Mouse (Mus musculus) testis, postnatal 14 days (tissue): ENCODE data around the gene Hist1h4h.
"Not testable (repeated sequence)": the region's sequence is repeated elsewhere in the genome, so short reads cannot be mapped to it uniquely, and the experiment has no call there.

Source experiments
- DNase-seq: peaks from one replicate; pipeline ENCODE4 v3.0.0; 2021; ENCODE audit warnings: low spot score

Gene Hist1h4h

DNA sequence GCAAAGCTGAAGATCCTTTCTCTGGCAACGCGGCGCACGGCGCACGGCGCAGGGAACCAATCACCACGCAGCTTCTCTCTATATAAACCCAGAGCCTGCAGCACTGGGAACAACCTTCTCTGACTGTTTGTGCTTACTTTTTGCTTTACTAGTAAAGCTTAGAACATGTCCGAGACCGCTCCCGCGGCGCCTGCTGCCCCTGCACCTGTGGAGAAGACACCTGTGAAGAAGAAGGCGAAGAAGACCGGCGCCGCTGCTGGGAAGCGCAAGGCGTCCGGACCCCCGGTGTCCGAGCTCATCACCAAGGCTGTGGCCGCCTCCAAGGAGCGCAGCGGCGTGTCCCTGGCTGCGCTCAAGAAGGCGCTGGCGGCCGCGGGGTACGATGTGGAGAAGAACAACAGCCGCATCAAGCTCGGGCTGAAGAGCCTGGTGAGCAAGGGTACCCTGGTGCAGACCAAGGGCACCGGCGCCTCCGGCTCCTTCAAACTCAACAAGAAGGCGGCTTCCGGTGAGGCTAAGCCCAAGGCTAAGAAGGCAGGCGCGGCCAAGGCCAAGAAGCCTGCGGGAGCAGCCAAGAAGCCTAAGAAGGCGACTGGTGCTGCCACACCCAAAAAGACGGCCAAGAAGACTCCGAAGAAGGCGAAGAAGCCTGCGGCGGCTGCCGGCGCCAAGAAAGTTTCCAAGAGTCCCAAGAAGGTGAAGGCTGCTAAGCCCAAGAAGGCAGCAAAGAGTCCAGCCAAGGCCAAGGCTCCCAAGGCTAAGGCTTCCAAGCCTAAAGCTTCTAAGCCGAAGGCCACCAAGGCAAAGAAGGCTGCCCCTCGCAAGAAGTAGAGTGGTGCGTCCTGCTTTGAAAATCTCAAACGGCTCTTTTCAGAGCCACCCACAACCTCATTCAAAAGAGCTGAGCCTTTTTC is 24.3 kb downstream of the Hist1h4h start:
- DNase-seq, result peak; percentile 88

DNA sequence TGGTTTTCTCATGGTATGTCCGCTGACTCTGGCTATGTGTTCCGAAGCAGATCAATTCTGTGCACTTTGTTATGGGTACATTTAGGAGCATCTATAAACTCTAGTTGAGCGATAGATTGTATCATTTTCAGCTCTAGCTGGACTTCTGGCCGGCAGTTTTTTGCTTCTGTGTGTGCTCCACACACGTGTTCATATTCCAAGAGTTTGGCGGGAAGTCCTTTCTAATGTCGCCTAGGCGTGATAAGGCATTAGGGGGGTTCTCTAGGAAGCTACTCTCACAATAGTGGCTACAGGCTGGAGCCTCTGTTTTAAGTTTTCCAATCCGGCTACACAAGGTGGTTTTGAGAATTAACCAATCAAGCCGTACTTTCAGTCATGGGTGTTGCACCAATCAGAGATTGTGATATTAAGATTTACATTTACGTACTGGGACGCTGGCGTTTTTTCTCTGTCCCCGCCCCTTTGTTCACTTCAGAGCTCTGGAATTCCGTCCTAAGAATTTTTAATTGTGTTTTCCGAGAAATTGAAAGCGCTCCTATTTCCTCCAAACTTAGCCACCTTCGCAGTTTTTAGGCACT is 25.1 kb downstream of the Hist1h4h start:
- DNase-seq, result peak; percentile 71

DNA sequence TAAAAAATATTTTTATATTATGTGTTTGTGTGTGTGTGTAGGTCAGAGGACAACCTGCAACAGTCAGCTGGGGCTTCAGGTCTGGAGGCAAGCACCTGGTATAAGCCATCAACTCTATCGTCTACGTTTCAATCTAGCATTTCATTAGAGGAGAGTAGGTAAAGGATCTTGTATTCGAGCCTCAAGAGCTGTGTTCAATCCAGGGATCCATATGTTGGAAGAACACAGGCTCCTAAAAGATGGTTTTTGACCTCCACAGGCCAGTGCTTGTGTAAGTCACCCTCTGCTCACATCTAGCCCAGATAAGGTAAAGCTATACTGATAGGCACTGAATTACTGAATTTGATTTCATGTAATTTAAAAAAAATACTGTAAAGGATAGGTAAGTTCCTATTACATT is 26.1 kb downstream of the Hist1h4h start:
- DNase-seq, result no peak

DNA sequence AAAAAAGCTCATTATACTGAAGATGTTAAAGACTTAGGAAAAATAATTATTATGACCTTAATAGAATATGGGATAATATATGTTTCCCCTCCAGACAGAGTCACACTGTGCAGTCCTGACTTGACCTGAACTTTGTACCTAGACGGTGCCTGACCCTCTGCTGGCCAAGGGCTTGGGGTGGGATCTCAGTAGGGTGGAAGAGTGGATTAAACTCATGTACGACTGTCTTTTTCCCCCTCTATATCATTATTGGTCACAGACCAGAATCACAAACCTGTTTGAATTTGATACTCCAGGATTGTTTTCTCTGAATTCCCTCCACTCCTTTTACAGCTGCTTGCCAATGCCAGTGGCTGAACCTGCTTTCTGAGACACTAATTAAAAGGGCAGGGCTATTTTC is 29.8 kb downstream of the Hist1h4h start:
- DNase-seq, result not testable (repeated sequence)

DNA sequence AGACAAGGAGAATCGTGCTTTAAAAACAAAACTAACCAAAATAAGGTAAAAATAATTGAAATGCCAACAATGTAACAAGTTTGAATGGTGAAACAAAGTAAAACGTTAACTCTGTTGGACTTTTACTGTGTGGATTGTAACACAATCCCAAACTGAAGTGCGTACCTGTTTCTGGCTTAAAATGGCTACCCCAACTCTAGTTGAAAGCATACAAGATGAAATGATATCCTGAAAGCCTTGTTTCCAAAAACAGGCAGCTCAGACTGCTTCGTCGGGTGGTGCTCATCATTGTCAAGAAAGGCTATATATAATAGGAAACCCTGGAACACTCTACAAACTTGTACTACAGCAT is 30.7 kb downstream of the Hist1h4h start:
- DNase-seq, result not testable (repeated sequence)

DNA sequence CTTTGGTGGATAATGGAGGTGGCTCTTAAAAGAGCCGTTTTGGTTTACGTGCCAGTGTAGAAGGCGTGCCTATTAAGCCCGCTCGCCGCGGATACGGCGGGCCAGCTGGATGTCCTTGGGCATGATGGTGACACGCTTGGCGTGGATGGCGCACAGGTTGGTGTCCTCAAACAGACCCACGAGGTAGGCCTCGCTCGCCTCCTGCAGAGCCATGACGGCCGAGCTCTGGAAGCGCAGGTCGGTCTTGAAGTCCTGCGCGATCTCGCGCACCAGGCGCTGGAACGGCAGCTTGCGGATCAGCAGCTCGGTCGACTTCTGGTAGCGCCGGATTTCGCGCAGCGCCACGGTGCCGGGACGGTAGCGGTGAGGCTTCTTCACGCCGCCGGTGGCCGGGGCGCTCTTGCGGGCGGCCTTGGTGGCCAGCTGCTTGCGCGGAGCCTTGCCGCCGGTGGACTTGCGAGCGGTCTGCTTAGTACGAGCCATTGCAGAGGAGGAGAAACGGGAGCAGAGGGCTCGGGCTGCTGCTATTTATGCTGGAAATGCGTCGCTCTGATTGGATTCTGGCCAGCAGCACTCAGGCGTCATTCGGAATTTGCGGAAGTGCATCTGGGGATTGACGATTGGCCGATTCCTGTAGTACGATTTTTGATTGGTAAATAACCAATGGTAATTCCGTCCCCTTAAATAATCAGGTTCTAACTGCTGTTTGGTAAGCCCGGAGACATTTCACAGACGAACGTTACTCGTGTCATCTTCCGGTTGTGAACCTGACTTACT is 31.2 kb downstream of the Hist1h4h start, which contains the start of gene Hist1h3e:
Gene Hist1h3e (minus strand): TSS at position 487 of the 777 bp plus-strand sequence.
- peak; percentile 87 for DNase-seq

DNA sequence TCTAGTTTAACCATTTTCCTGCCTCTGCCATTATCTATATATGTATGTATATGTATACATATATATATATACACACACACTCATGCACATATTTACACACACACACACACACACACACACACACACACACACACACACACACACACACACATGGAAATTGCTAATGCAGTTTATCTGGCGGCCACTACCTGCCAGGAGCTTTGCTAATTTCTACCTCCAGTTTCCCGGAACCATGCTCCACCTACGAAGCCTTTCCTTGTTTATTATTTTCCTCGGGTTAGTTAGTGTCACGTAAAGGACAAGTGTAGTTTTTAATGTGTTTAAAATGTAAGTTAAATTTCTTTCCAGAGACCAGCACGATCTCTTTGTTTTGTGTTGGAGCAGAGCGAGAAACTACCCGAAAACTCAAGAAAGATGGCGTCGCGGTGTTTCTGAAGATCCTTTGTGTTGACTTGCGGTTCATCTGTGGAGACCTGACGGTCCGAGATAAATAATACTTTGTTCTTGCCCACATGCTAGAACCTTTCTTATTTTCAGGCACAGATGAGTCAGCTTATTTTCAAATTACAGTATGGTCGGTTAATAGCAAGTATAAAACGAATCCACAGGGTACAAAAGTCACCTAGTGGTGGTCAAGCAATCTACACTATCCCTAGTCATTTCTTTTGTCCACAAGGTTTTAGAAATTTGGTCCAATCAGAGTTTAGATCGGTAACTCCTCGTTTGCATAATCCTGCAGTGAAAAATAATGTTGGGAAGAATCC is 32.0 kb downstream of the Hist1h4h start:
- no peak for DNase-seq

DNA sequence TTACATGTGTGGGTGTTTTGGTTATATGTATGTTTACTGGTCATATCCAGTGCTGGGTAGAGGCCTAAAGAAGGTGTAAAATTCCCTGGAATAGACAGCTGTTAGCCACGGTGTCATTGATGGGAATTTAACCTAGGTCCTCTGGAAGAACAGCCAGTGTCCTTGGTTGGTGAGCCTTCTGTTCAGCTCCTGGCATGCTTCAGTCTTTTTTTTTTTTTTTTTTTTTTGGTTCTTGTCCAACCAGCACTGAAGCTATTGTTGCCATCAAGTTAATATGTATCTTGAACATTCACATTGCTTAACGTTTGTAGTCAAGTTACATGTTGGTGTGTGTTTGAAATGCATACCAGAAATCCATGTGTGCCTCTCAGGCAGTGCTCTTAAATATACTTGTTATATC is 33.6 kb downstream of the Hist1h4h start:
- DNase-seq, result no peak

DNA sequence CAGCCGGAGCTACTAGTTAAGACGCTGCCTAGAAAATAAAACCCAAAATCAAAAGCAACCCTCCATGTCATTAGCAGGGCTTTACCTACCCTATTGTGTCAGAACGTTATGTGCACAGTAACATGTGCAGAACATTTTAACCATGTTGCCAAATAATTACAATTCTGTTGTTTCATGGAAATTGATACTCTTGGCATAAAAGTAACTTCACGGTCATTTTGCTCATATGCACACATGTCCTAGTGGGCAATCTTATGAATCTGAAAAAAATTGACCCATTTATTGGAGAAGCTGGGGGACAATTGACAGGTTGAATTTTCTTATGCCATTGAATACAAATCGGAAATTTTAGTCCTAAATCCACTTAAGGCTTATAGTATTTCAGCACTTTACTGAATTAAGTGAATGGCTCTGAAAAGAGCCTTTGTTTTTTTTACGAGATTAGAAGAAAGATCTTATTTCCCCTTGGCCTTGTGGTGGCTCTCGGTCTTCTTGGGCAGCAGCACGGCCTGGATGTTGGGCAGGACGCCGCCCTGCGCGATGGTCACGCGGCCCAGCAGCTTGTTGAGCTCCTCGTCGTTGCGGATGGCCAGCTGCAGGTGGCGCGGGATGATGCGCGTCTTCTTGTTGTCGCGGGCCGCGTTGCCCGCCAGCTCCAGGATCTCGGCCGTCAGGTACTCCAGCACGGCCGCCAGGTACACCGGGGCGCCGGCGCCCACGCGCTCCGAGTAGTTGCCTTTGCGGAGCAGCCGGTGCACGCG is 39.6 kb downstream of the Hist1h4h start:
- DNase-seq, result not testable (repeated sequence)

DNA sequence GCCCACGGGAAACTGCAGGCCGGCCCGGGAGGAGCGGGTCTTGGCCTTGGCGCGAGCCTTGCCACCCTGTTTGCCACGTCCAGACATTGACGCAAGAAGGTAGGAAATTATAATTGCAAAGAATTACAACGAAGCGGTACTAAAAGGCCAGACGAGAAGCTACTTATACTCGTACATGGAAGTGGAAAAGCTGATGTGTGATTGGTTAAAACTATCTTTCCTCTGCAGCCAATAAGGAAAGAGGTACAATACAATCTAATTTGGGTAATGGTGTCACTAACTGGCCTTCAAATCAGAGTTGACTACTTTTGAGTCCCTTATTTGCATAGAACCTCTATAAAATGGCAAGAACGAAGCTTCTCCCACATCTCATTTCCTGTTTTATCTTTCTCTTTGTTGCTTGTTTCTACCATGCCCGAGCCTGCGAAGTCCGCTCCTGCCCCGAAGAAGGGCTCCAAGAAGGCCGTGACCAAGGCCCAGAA is 40.2 kb downstream of the Hist1h4h start, which contains the start of the genes Hist1h2ae and Hist1h2bg:
Gene Hist1h2ae (minus strand): TSS at position 199 of the 482 bp plus-strand sequence.
Gene Hist1h2bg (plus strand): TSS at position 375 of the 482 bp plus-strand sequence.
- peak; percentile 64 for DNase-seq

DNA sequence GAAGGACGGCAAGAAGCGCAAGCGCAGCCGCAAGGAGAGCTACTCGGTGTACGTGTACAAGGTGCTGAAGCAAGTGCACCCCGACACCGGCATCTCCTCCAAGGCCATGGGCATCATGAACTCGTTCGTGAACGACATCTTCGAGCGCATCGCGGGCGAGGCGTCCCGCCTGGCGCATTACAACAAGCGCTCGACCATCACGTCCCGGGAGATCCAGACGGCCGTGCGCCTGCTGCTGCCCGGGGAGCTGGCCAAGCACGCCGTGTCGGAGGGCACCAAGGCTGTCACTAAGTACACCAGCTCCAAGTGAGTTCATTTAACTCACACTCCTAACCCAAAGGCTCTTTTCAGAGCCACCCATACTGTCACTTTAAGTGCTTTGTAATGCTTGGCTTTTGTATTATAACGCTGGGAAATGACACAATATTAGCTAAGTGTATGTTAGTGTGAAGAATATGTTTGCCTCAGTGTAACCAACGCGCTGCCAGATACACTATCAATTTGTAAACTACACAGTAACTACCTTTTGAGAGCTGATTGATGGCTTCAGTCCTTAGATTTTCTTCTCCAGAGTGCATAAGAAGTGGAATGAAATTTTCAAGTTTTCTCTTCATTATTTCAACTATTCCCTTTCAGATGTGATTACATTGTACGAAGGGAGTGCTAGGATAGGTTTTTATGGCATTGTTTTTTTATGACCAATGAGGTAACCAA is 40.8 kb downstream of the Hist1h4h start:
- DNase-seq, result not testable (repeated sequence)

DNA sequence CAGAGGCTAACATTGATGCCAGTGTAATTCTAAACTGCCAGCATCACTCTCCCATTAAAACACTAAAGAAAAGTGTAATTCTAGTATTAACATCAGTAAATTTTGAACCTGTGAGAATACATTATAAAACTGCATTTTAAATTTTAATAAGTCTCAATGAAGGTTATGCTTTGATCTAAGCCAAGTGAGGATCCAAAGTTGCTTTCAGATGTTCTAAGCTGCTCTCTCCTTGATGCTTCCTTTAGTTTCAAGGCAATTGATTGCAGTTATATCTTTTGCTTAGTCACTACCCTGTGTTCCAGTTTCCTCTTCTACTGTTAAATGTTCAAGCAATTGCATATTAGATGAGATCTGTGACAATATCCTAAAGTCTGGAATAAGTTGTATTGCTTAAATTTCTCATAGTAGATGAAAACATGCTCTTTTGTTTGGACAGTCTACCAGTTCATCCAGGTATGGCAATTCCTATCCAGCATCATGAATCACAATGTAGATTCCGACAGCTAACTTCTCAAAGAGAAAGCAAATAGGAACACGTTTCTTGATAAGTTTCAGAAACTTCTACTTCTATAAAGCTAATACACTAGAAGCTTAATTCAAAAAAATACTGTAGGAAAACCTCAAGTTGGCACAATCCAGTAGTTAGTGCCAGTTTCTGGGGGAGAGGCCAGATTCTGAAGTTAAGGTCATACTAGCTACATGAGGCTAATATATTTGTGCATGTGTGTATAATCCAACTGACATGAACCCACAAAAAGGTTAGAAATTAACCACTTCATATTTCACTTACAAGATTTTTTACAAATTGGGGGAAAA is 41.6 kb downstream of the Hist1h4h start:
- DNase-seq, result no peak

DNA sequence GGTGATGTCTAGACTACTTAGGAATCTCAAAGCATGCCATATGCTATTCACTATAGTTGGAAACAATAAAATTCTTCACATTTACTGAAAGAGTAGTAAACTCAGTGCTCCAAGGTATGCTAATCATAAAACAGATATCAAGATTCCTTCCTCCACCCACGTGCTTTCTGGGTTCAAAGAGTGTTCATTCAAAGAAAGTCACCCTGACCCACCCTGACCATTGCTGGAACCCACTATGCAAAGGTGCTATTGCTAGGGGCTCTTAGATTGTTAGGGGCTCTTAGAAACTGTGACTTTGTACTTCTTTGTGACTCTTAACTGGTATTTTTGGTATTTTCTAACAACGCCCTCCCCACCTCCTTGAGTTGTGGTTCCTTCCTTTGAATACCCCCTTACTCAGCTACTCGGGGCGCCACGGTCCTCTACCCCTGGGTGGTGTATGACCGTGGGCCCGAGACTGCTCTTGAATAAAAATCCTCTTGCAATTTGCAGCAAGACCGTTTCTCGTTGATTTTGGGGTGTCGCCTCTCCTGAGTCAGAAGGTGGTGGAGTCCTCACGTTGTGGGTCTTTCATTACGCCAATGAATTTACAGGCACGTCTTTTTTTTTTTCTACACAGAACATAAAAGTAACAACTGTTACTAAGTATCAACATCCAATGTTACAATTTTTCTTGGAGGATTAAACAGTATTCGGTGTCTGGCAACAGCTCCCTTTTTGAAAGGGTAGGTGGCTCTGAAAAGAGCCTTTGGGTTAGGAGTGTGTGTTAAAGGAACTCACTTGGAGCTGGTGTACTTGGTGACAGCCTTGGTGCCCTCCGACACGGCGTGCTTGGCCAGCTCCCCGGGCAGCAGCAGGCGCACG is 42.4 kb downstream of the Hist1h4h start:
- peak; percentile 8 for DNase-seq

DNA sequence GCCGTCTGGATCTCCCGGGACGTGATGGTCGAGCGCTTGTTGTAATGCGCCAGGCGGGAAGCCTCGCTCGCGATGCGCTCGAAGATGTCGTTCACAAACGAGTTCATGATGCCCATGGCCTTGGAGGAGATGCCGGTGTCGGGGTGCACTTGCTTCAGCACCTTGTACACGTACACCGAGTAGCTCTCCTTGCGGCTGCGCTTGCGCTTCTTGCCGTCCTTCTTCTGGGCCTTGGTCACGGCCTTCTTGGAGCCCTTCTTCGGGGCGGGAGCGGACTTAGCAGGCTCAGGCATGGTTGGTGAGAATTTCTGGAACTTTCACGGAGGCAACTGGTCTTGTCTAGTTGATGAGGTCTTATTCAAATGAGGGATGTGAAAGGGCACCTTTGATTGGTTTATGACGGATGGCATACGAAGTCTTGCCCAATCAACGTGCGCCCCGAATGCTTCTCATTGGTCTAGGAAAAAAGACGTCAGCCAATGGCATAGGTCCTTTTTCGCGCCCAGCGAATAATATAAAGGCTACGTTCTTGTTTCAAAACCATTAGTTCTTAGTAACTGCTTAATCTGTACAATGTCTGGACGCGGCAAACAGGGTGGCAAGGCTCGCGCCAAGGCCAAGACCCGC is 43.2 kb downstream of the Hist1h4h start, which contains the start of the genes Hist1h2bf and Hist1h2ad:
Gene Hist1h2bf (minus strand): TSS at position 299 of the 627 bp plus-strand sequence.
Gene Hist1h2ad (plus strand): TSS at position 484 of the 627 bp plus-strand sequence.
- DNase-seq, result peak; percentile 93

DNA sequence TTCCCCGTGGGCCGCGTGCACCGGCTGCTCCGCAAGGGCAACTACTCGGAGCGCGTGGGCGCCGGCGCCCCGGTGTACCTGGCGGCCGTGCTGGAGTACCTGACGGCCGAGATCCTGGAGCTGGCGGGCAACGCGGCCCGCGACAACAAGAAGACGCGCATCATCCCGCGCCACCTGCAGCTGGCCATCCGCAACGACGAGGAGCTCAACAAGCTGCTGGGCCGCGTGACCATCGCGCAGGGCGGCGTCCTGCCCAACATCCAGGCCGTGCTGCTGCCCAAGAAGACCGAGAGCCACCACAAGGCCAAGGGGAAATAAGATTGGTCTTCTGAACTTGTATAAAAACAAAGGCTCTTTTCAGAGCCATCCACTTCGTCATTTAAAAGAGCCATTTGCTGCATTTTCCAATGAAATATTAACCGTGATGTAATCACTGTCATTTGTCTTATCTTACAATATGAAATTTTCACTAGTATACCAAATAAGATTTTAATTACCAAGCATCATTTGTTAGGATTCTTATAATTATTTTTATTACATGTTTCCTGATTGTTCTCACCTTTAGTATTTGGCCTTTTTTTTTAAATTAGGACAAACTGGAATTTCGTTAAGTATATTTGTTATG is 43.8 kb downstream of the Hist1h4h start:
- DNase-seq, result not testable (repeated sequence)

DNA sequence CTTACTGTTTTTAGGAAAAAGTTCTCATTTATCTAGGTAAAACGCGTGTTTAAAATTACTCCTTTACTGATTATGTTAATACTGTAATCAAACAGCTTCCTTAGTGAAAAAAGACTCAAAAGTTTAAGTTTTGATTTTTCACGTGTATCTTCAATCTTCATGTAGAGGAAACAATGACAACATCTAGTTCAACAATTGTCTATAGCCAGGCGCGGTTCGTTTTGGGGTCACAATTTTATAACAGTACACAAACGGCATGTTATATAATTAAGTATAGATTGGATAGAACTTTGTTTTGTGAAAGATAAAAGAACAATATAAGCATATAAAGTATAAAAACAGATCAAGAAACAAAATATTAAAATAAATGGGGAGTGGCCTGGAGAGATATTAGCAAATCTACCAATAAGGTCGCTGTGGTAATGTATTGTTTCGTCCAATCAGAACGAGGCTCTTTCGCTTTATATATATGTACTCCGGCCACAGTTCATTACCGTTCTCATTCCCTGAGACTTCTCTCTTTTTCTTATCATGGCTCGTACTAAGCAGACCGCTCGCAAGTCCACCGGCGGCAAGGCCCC is 44.5 kb downstream of the Hist1h4h start, which contains the start of gene Hist1h3d:
Gene Hist1h3d (plus strand): TSS at position 493 of the 581 bp plus-strand sequence.
- DNase-seq, result peak; percentile 49
